Mouse (Mus musculus): ENCODE measurements around the gene Sept7.
"Not testable (repeated sequence)": the region's sequence is repeated elsewhere in the genome, so short reads cannot be mapped to it uniquely, and the experiment has no call there.

Sept7 gene

DNA sequence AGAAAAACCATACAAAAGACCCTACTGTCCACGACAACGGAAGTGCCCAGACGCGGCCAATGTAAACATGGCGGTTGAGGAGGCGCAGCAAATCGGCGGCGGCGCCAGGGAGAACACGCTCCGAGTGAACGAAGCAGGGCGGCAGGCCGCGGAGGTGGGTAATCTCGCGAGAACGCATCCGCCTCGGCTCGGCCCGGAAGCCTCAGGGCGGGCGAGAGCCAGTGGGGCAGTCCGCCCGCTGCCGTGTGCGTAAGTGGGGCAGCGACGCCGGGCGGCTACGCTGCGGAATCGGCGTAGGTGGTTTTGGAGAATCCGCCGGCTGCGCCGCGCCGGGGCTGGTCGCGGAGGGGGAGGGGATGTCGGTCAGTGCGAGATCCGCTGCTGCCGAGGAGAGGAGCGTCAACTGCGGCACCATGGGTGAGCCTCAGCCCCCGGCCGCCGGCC is at the start of gene Sept7:
TSS of gene Sept7 (plus strand) at position 157 of the 444 bp plus-strand sequence.
- DNase-seq (ENCODE audit: extremely low read depth, low read depth, low spot score) = peak; percentile 36

DNA sequence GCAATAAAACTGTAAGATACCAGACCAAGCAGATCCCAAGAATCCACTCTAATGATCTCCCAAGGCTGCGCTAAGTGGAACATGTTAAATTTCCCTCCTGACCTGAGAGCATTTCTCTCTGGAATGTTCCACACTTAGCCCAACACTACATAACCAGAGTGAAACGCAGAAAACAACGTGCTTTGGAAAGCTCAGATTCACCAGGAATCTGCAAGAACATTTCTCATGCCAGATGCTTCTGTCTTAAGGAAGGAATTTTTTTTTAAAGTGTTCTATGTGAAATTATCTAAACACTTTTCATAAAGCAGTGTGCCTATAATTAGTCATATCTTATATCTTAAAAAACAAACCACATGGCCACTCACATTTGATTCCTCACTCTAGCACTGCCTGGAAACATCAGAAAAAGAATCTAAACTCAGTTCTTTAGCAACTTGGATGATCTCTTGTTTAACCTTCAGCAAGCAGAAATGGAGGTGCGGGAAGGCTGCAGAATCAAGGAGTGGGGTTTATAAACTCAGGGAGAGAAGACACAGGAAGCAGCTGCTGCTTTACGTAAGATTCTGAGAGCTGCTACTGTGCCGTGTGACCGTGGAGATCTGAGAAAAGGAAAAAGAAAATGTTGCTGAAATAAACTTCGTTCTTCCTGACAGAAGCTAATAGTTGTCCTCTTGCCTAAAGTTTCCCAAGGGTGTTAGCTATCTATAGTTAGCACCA is 44.0 kb upstream of the Sept7 start:
- no peak for DNase-seq (ENCODE audit: extremely low read depth, low read depth, low spot score)

DNA sequence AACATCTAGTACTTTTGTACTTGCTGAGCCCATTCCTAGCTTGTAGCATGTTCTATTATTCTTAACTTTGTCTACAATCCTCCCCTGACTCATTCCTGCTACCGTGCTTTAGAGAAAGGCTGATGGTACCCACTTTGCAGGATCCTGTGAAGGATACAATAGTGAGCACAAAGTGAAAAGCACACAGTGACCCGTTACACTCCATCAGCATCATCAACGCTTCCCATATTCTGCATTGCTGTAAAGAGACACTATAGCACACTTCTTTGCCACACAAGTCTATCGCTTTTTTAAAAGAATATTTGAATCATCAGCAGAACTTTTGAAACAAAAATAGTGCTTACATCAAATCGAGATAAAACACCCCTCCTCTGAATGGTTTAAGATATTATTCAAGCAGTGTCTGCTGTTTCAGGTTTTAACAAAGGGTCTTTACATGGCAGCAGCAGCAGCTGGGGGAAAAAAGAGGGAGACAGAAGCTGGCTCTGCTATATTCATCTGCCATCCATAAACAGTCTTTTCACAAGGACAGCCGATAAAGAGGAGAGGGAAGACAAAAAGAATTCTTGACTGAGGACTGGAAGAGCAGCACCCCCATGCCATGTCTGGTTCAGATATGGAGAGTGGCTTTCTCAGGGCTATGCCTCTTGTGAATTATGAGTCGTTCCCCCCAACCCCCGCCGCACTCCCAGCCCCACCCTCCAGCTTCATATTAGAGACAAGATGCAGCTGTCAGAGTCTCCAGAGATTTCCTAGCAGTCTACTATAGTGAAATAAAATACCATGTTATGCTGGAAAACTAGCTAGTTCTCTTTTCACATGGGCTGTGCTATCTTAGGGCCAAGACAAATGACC is 39.7 kb upstream of the Sept7 start:
- DNase-seq (ENCODE audit: extremely low read depth, low read depth, low spot score) = no peak

DNA sequence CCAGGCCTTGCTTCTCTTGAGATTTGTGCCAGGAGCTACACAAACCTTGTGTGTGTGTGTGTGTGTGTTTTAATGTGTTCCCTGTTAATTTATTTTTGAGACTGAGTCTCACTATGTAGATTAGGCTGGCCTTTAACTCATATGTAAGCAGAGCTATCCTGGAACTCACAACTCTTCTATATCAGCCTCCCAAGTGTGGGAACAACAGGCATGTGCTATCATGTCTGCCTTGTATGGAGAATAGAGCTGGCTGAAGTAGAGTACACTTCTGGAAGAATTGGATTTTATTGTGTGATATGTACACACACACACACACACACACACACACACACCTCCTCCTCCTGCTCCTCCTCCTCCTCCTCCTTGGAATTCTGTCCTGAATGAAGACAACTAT is 39.1 kb upstream of the Sept7 start:
- DNase-seq (ENCODE audit: extremely low read depth, low read depth, low spot score) = no peak

DNA sequence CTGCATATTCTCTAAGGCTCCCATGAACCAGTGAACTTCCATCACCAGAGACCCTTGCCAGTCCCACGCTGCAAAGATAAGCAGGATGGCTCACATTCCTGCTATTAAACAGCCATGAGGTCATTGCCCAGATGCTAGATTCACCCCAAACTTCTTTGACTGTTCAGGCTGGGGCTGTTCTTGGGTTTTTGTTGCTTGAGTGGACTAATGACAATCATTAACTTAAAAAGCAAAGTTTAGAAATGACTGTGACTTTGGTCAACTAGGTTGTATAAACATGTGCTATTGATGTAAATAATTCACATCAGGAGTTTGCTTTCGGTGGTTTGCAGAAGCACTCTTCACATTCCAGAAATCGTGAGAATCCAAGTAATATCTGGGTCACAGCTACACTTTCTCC is 36.8 kb upstream of the Sept7 start:
- DNase-seq (ENCODE audit: extremely low read depth, low read depth, low spot score) = no peak

DNA sequence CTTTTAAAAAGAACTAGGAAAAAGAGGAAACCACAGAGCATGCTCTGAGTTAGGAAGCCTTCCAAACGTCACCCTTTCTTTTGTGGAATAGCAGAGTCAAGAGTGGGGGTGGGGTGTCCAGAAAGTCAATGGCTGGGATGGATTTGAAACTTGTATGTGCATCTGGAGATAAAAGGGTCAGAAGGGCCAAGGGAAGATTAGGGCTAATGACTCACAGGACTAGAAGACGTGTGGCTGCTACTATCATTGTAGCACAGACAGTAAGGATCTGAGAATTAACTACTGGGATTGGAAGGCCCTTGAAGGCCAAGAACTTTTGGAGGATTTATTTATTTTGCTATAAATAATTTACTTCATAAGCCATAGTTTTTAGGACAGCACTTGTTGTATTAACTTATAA is 36.0 kb upstream of the Sept7 start:
- DNase-seq (ENCODE audit: extremely low read depth, low read depth, low spot score) = no peak

DNA sequence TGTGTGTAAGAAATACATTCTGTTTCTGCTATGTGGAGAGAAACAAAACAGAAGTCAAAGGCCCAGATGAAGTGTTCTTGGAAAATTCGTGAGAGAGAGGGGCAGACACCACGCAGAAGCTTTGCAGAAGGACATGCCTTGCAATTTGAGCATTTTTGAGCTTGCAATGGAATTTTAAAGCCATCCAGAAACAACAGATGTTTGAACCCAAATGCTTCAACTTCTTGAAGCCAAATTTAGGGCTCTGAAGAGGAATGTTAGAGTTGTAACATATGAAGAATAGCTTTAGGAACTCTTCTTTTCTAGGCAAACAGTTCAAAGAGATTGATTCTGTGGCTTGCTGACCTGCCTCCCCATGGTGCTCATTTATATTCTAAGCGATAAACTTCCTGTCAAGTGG is 33.3 kb upstream of the Sept7 start:
- no peak for DNase-seq (ENCODE audit: extremely low read depth, low read depth, low spot score)

GRCm38 (mm10) chr9:25219882-25220281 is 32.4 kb upstream of the Sept7 start:
- DNase-seq (ENCODE audit: extremely low read depth, low read depth, low spot score) = no peak

GRCm38 (mm10) chr9:25224959-25225358 is 27.3 kb upstream of the Sept7 start:
- no peak for DNase-seq (ENCODE audit: extremely low read depth, low read depth, low spot score)

- no peak for DNase-seq (ENCODE audit: extremely low read depth, low read depth, low spot score)
Observed at GRCm38 (mm10) chr9:25229740-25230139, 22.5 kb upstream of the Sept7 start.

- DNase-seq (ENCODE audit: extremely low read depth, low read depth, low spot score) = no peak
Observed at GRCm38 (mm10) chr9:25230213-25231039, 21.8 kb upstream of the Sept7 start.

GRCm38 (mm10) chr9:25241065-25241464 is 11.2 kb upstream of the Sept7 start:
- no peak for DNase-seq (ENCODE audit: extremely low read depth, low read depth, low spot score)

DNA sequence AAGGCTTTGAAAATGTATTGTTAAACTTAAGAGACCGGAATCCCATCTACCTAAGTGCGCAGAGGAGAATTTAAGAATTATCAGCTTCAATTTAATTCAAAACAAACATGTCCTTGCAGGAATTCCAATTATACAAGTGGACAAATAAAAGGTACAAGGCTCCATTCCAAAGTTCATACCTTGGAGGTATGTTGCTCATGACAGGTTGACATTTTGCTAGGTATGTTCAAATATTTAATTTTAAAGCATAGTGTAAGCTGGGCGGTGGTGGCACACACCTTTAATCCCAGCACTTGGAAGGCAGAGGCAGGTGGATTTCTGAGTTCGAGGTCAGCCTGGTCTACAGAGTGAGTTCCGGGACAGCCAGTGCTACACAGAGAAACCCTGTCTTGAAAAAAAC is 10.5 kb upstream of the Sept7 start:
- not testable (repeated sequence) for DNase-seq (ENCODE audit: extremely low read depth, low read depth, low spot score)

DNA sequence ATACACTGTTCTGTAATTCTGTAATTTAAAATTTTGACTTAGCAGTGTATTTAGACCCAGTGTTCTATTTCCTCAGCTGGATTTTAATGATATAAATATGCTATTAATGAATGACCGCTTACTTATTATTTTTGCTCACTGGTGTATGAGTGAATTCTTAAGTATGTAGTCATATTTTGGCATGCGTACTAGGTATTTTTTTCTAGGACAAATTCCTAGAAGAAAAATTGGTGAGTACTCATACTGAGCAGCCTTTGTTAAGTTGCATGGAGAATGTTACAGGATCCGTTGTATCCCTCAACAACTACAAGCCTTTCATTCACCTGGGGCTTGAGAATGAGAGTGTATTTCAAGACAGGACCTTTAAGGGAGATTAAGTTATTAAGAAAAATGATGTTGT is 10.0 kb upstream of the Sept7 start:
- no peak for DNase-seq (ENCODE audit: extremely low read depth, low read depth, low spot score)

DNA sequence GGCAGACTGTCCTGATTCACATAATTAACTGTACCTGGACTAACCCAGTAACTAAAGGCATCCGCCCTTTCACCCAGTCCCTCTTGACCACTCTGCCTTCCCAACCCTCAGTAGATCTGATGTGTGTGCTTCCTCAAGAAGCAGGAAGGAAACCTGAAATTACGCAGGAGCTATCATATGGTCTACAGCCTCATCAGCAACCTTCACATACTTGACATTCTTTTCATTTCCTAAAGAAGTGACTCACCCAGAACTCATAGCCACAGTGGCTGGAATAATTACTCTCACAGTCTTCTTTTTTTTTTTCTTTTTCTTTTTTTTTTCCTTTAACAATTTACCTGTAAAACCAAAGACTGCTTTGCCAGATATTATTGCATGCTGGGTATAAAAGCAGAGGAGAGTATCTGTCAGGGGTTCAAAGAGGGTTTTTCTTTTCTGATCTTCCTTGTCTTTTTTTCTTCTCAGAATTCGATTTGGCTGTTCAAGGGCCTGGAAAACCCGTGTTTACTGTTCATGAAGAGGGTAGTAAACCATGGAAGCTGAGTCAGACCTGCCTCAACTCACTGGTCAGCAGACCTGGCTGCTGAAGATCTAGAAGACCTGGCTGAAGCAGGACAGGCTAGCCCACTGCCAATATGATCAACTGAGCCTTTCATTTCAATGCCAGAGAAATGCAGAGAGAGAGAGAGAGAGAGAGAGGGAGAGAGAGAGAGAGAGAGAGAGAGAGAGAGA is 8.1 kb upstream of the Sept7 start:
- no peak for DNase-seq (ENCODE audit: extremely low read depth, low read depth, low spot score)

DNA sequence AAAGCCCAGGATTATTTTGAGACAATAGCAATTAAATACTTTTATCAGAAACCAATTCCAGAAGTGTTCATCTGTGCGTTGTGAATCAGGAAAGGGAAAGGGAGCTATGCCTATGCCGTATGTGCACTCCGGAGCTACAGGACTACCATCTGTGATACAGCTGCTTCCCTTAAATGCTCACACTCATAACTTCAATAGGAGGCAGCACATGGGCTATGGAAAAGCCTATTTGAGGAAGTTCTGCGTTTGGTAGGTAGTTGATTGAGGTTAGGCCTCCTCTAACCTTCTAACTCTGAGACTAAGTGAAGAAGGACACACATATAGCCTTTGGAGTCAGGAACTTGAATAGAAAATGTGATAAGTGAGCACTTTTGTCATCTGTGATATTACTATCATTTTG is 7.1 kb upstream of the Sept7 start:
- DNase-seq (ENCODE audit: extremely low read depth, low read depth, low spot score) = no peak

GRCm38 (mm10) chr9:25246508-25246907 is 5.7 kb upstream of the Sept7 start:
- no peak for DNase-seq (ENCODE audit: extremely low read depth, low read depth, low spot score)

GRCm38 (mm10) chr9:25251174-25251573 is 1.1 kb upstream of the Sept7 start:
- no peak for DNase-seq (ENCODE audit: extremely low read depth, low read depth, low spot score)

- DNase-seq (ENCODE audit: extremely low read depth, low read depth, low spot score) = no peak
Observed at GRCm38 (mm10) chr9:25251611-25252282, 492 bp upstream of the Sept7 start.

- no peak for DNase-seq (ENCODE audit: extremely low read depth, low read depth, low spot score)
Observed at GRCm38 (mm10) chr9:25252759-25253477, 679 bp downstream of the Sept7 start.
